Mouse (Mus musculus) spleen, adult 18-20 months (tissue): ENCODE measurements at regions not wholly inside any gene's neighbourhood (a gene's known extent, or its start where the extent isn't known, plus 50 kb on each side); places are given as distances from the start of the nearest gene placed in this dataset.
A peak's percentile ranks its signal among the peaks of the same experiment; 100 is the strongest.

Experiments
- DNase-seq, 2 experiments: peaks; one replicate each; pipeline ENCODE4 v3.0.0; 2022; ENCODE audit warnings: mixed read lengths in 2 of 2

DNA sequence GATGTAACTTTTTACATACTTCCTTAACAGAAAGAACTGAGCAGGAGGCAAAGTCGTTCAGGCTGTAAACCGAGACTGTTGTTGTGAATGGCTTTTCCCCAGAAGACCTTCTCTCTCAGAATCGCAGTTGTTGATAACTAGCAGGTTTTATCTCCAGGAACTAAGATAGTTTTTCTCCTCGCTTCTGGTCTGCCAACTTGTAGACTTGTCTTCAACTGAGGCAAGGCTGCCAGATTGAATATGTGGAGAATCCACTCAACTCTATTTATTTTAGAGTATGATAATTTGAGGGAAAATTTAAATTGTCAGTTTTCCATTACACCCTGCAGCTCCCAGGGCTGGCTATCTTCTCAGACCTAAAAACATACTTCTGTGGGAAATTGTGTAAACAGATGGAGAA is 206.6 kb upstream of the Tet2 start:
- no peak for DNase-seq

- no peak for DNase-seq
Observed at GRCm38 (mm10) chr3:133753041-133753440, 208.1 kb upstream of the Tet2 start.

GRCm38 (mm10) chr3:133754006-133754910 is 209.3 kb upstream of the Tet2 start:
- no peak for DNase-seq

DNA sequence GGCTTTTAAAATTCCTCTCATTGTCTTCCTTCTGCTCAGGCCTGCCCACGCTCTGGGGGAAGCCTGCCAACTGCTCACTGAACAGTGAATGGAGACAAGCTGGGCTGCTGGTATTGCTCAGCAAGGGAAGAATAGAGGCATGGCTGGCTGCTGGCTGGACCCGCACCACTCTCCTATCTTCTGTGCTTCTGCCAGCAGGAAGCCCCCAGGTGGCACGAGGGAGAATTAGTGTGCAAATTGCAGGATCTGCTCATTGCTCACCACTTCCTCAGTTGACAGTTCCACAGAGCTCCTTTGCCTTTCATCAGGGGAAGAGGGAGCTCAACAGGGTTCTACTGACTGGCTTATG is 209.9 kb upstream of the Tet2 start:
- no peak for DNase-seq

- no peak for DNase-seq
Observed at GRCm38 (mm10) chr3:133757756-133758420, 212.9 kb upstream of the Tet2 start.

GRCm38 (mm10) chr3:133758421-133758820 is 213.5 kb upstream of the Tet2 start:
- DNase-seq, result no peak

DNA sequence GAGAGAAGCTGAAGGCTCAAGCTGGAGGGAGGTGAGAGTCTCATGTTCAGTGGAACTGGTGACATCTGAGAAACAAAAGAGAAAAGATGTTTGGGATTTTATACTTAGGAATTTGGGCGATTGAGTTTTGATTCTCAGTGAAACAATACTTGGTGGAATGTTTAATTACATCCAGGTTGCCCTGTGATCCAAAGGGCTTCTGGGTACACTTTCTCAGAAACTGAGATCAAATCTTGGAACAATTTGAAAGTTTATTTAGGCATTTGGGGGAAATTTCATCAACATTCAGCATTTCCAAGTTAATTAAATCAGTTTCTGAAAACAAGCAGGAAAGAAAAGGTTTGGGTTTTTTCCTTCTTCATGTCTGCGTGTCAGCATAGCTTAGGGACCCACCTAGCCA is 214.7 kb upstream of the Tet2 start:
- no peak for DNase-seq

DNA sequence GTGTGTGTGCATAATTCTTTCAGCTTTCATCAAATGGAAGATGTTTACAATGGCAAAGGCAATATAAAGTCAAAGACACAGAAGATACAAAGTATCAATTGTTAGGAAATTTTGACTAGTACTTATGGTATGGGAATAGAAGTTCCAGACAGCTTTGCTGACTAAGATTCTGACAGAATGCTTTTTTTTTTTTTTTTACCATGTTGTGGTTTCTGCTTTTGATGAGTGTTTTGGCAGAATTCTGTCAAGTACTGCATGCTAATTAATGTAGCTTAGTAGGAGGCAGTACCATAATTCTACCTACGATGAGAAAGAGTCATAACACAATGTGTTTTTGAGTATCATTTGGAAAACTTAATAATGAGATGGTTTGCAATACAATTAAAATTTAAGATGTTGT is 215.3 kb upstream of the Tet2 start:
- no peak for DNase-seq

GRCm38 (mm10) chr3:133763721-133764120 is 218.8 kb upstream of the Tet2 start:
- no peak for DNase-seq

- DNase-seq, result no peak
Observed at GRCm38 (mm10) chr3:133773490-133773889, 228.6 kb upstream of the Tet2 start.

DNA sequence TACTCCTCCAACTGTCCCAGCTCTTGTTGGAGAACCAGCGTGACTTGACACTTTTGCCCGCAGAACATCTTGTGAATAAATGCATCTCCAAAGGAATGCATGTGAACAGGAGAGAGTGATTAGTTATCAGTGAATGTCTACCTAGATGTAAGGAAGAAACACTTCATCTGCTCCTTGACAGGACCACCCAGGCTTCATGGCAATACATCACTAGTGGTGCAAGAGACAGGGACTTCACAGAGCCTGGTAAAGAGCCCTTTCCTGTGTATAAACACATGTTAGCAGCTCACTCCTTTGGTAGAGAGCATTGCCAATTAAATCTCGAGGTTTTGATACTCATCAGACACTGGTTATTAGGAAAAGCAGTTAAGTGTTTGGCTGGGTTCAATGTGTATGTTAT is 229.3 kb upstream of the Tet2 start:
- no peak for DNase-seq

DNA sequence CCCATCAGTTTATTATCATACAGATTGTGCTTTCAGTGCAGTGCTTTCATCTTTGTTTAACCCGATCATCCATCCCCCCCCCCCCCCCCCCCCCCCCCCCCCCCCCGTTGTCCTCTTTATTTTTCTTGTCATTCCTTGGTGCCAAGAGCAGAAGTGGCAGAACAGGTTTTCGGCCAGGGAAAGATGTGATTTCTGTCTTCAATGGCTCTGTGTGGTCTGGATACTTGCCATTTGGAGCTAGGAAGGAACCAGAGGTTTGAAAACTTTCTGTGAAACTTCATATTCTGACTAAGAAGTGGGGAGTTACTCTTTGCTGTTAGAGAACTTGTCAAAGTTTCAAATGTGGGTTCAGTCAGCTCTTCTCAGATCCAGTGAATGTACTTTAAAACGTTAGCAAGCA is 231.1 kb upstream of the Tet2 start:
- no peak for DNase-seq

GRCm38 (mm10) chr3:133779161-133779789 is 234.3 kb upstream of the Tet2 start:
- no peak for DNase-seq

GRCm38 (mm10) chr3:133783060-133783459 is 238.1 kb upstream of the Tet2 start:
- no peak for DNase-seq

- DNase-seq, result no peak
Observed at GRCm38 (mm10) chr3:133791361-133791760, 246.4 kb upstream of the Tet2 start.

- DNase-seq, result no peak
Observed at GRCm38 (mm10) chr3:133809007-133809552, 264.1 kb upstream of the Tet2 start.

GRCm38 (mm10) chr3:133818966-133819700 is 274.2 kb upstream of the Tet2 start:
- no peak for DNase-seq

GRCm38 (mm10) chr3:133833739-133834391 is 288.9 kb upstream of the Tet2 start:
- DNase-seq, result no peak

DNA sequence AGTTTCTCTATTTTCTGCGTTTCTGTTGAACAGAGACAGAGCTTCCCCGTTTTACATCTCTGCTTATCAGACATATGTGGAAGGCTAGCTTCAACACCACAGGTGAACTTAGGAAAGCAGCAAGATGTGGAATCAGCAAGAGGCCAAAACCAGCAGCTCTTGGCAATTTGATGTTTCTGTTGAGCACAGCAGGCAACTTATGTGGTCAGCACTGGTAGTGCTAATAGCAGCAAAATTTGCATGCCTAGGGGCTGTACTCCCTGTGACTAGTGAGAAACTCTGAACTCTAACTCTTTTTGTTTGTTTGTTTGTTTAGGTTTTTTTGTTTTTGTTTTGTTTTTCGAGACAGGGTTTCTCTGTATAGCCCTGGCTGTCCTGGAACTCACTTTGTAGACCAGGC is 289.5 kb upstream of the Tet2 start:
- DNase-seq, result no peak

DNA sequence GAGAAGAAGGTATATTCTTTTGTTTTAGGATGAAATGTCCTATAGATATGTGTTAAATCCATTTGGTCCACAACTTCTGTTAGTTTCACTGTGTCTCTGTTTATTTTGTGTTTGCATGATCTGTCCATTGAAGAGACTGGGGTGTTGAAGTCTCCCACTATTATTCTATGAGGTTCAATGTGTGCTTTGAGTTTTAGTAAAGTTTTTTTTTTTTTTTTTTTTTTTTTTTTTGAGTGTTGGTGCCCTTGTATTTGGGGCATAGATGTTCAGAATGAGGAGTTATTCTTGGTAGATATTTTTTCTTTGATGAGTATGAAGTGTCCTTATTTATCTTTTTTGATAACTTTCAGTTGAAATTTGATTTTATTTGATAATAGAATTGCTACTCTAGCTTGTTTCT is 301.4 kb upstream of the Tet2 start:
- no peak for DNase-seq

- DNase-seq, result no peak
Observed at GRCm38 (mm10) chr3:133874383-133874782, 329.4 kb upstream of the Tet2 start.

DNA sequence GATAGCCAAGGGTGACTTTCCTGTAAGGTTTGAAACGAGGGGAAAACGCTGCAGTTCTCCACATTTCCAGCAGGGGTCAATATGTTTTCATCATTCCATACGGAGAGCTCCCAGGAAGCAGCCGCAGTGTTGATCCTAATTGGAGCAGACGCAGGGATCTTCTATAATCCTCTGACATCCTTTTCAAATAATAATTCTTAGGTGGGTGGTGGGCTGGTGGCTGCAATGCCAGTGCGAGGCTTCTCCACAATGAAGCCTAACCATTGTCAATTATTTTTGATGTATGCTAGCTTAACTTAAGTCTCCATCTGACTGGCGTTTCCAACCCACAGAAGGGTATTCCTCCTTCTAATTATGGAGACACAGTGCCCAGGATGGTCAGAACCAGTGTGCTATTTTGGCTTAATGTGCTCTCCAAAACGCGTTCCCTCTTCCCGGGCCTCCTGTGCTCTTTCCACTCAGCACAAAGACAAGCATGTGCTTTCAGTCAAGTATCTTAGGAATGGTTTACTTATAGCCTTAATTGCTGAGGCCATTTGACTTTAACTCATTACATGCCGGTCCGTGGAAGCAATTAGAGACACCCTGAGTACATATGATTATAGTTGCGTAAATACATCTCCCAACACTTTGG is 331.6 kb upstream of the Tet2 start:
- DNase-seq, result peak in 1 of 2 experiments; percentile 15
